Mouse (Mus musculus): ENCODE data around the gene Nppa. TPM values are rescaled to one million over a fixed set of nuclear protein-coding genes. Genes with fewer than 3 reads are reported as not detected.
"Not testable (repeated sequence)": the region's sequence is repeated elsewhere in the genome, so short reads cannot be mapped to it uniquely, and the experiment has no call there.

Nppa gene
- total RNA-seq, 2 experiments from 2014 or later = not detected

- no peak for DNase-seq (ENCODE audit: extremely low spot score in 1 of 2, low spot score in 1 of 2)
Measured at GRCm38 (mm10) chr4:148009641-148010040, 9.1 kb downstream of the Nppa start.

- no peak for DNase-seq (ENCODE audit: extremely low spot score in 1 of 2, low spot score in 1 of 2)
Measured at GRCm38 (mm10) chr4:148011332-148011731, 10.8 kb downstream of the Nppa start.

DNA sequence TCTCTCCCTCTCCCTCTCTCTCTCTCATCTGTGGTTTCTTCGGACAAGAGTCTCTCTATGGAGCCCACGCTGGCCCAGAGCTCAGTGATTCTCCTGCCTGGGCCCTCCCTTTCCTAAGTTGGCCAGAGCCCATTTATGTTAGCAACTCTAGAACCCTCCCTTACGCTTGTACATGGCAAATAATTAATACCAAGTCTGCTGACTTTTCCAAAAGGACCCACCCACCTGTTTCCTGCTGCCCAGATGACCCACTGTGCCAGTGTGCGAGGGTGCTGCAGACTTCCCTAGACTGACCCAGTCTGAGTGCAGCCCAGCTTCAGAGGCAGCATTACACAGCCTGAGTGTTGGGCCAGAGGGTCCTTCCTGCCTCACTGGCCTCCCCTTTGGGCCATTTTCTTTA is 11.7 kb downstream of the Nppa start:
- no peak for DNase-seq (ENCODE audit: extremely low spot score in 1 of 2, low spot score in 1 of 2)

GRCm38 (mm10) chr4:148015418-148015817 is 14.9 kb downstream of the Nppa start:
- DNase-seq (ENCODE audit: extremely low spot score in 1 of 2, low spot score in 1 of 2) = no peak

DNA sequence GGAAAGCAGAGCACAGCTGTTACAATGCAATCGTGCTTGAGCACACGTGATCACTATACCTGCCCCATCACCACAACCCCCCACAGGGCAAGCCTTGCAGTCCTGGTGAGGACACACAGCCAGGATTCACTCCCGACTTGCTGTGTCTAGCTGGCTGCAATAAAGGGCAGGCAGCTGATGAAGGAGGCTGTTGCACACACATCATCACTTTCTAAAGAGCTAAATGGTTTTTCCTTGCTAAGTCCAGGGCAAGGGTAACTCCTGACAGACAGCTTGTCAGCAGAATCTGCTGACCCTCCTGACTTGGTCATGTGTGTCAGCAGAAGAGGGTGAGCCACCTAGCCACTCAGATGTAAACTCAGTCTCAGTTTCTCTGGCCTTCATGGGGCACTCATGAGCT is 16.5 kb downstream of the Nppa start:
- DNase-seq (ENCODE audit: extremely low spot score in 1 of 2, low spot score in 1 of 2) = no peak

DNA sequence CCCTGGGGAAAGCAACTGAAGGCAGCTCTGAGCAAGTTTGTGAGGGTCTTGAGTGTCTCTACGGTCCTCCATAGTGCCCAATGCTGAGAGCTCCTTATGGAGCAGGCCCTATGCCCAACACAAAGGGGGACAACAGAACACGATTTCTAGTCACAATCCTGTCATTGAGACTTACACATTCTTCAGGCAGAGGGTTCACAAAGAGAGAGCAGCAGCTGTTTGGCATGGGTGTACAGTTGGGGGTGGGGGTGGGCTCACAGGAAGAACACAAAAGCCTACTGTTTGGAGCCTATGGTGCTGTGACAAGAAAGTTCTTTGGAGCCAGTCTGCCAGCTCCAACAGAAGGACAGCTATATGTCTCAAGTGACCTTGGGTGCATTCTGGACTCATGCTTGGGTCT is 17.9 kb downstream of the Nppa start:
- DNase-seq (ENCODE audit: extremely low spot score in 1 of 2, low spot score in 1 of 2) = no peak

- DNase-seq (ENCODE audit: extremely low spot score in 1 of 2, low spot score in 1 of 2) = no peak
Measured at GRCm38 (mm10) chr4:148024003-148024402, 23.5 kb downstream of the Nppa start.

DNA sequence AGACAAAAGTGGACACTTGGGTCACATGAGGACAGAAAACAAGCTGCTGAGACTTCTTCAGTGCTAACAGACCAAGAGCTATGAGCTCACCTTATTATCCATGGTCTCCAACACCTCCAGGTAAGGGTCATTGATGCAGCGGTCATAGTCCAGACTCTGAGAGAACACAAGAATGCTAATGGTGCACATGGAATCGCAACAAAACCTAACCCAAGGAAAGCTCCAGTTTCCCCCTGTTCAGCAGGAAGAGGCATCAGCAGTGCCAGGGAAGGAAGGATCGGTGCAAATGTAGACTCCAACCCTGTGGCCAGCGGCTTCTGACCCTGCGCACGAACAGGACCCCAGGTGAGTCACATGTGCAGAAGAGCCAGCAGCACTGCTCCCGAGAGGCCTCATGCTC is 28.8 kb downstream of the Nppa start:
- no peak for DNase-seq (ENCODE audit: extremely low spot score in 1 of 2, low spot score in 1 of 2)

- no peak for DNase-seq (ENCODE audit: extremely low spot score in 1 of 2, low spot score in 1 of 2)
Measured at GRCm38 (mm10) chr4:148030506-148030905, 30.0 kb downstream of the Nppa start.

DNA sequence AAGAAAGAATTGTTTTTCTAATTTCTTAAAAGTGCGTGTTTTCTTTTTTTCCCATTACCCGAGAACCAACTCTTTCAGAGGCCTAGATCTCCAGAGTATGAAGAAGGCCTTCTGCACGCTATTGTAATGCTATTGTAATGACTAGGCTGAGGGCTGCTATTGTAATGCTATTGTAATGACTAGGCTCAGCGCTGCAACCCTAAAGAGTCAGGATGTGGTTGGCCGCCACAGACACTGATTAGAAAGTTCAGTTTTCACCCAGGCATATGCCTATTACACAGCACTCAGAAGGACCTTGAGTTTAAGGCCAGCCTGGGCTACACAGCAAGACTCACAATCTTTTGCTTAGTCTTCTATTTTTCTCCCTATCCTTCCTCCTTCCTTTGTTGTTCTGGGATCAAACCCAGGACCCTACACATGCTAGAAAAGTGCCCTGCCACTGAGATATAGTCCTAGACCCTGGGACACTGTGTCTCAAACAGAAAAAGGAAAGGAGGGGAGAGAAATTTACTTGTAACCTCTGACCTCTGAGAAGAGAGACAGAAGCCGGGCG is 33.4 kb downstream of the Nppa start:
- no peak for DNase-seq (ENCODE audit: extremely low spot score in 1 of 2, low spot score in 1 of 2)

GRCm38 (mm10) chr4:148035440-148035839 is 34.9 kb downstream of the Nppa start:
- DNase-seq (ENCODE audit: extremely low spot score in 1 of 2, low spot score in 1 of 2) = no peak

- no peak for DNase-seq (ENCODE audit: extremely low spot score in 1 of 2, low spot score in 1 of 2)
Measured at GRCm38 (mm10) chr4:148038079-148038599, 37.6 kb downstream of the Nppa start.

DNA sequence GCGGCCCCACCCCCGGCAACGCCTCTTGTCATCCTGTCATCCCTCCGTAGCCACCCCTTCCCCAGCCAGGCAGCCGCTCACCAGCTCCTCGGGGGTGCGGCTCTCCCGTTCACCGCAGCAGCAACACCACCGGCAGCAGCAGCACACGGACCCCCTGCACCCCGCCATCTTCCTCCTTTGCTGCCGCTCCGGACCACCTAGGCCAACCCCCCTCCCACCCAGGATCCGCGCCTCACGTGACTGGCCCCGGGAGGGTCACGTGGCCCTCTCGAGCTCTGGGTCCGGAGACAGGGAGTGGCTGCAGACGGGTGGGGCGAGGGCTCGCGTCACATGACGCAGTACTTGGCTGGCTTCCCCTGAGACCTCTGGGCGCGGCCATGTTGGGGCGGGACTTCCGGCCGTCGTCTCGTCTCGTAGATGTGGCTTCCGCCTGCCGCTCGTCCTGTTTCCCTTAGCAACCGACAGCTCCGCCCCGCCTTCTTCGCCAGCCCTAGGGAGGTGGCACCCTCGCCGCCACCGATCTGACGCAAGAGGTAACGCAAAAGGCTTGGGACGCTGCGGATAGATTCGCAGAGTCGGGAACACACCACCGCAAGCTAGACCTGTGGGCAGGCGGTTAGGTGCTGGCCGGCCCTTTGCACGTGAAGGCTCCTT is 38.2 kb downstream of the Nppa start, which contains the start of the genes Clcn6 and Mthfr:
Gene Clcn6 (minus strand): TSS at position 222 of the 654 bp plus-strand sequence.
Gene Mthfr (plus strand): TSS at position 478 of the 654 bp plus-strand sequence.
- DNase-seq (ENCODE audit: extremely low spot score in 1 of 2, low spot score in 1 of 2) = peak; percentile 98 to 99

DNA sequence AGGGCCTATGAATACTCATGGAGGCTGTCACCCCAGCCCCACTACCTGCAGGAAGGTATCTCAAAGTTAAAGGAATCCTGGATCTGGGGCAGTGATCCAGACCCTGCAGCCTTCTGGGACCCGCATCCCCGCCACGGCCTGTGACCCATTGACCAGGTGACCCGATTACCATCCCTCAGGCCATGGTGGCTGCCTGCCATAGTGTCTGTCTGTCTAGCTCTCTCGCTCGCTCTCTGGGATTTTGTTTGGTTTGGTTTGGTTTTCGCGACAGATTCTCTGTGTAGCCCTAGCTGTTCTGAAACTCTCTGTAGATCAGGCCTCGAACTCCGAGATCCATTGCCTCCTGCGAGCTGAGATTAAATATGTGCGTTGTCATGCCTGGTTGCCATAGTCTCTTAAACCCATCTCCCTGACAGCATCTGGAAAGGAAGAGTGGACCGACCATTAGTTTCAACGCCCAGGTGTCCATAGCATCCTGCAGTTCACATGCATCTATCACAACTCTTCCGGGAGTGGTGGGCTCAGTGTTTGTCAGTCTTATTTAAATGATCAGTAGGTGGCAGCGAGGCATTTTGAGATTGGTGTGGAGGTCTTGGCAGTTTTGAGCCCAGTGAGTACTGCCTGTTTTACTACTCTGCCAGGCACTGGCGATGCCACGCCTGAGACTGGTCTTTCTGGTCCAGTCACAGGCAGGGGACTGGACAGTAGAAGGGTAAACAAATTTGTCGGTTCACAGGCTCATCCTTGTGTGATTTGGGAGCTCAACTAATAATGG is 38.9 kb downstream of the Nppa start:
- DNase-seq (ENCODE audit: extremely low spot score in 1 of 2, low spot score in 1 of 2) = no peak

GRCm38 (mm10) chr4:148040029-148040830 is 39.7 kb downstream of the Nppa start:
- no peak for DNase-seq (ENCODE audit: extremely low spot score in 1 of 2, low spot score in 1 of 2)

- no peak for DNase-seq (ENCODE audit: extremely low spot score in 1 of 2, low spot score in 1 of 2)
Measured at GRCm38 (mm10) chr4:148040933-148041610, 40.5 kb downstream of the Nppa start.

- no peak for DNase-seq (ENCODE audit: extremely low spot score in 1 of 2, low spot score in 1 of 2)
Measured at GRCm38 (mm10) chr4:148041611-148042191, 41.2 kb downstream of the Nppa start.

DNA sequence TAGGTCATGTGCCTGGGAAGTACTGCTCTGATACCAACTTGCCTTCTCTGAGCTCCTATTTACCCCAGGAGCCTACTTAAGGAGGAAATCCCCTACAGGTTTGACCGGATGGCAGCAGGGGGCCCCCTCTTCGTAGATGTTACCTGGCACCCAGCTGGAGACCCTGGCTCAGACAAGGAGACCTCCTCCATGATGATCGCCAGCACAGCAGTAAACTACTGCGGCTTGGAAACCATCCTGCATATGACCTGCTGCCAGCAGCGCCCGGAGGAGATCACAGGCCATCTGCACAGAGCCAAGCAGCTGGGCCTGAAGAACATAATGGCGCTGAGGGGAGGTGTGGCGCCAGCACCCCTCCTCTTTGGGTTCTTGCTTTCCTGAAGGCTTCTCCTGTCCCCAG is 42.8 kb downstream of the Nppa start:
- not testable (repeated sequence) for DNase-seq (ENCODE audit: extremely low spot score in 1 of 2, low spot score in 1 of 2)

- DNase-seq (ENCODE audit: extremely low spot score in 1 of 2, low spot score in 1 of 2) = no peak
Measured at GRCm38 (mm10) chr4:148044113-148044512, 43.6 kb downstream of the Nppa start.

All from layer of hippocampus, postnatal 25 days (tissue).